Mouse (Mus musculus) thymus, adult 2 months (tissue): ENCODE measurements around the gene Slc15a4. TPM values are rescaled to one million over a fixed set of nuclear protein-coding genes. Genes with fewer than 3 reads are reported as not detected.

Experiments
- DNase-seq: peaks from one replicate; pipeline ENCODE4 v3.0.0; 2021
- H3K27ac ChIP-seq: fragments of 200-500 bp; 2 replicates; pipeline ENCODE4 v1.5.1; 2012; ENCODE audit warnings: low read length, control low read depth; ENCODE audit not compliant: control insufficient read depth, insufficient read depth
- H3K27me3 ChIP-seq: fragments of 200-500 bp; 2 replicates; pipeline ENCODE4 v1.6.1; 2012; ENCODE audit warnings: mild to moderate bottlenecking, low read length, moderate library complexity, mixed read lengths; ENCODE audit not compliant: control insufficient read depth, insufficient read depth
- H3K36me3 ChIP-seq: fragments of 200-500 bp; 2 replicates; pipeline ENCODE4 v1.6.1; 2012; ENCODE audit warnings: mild to moderate bottlenecking, low read length, moderate library complexity; ENCODE audit not compliant: control insufficient read depth, insufficient read depth
- H3K4me1 ChIP-seq: fragments of 200-500 bp; replicated peaks from 2 replicates; pipeline ENCODE4 v1.6.1; 2012; ENCODE audit warnings: low read length; ENCODE audit not compliant: control insufficient read depth, insufficient read depth
- H3K4me3 ChIP-seq: fragments of 200-500 bp; 2 replicates; pipeline ENCODE4 v1.5.1; 2012; ENCODE audit warnings: mild to moderate bottlenecking, low read length, control low read depth, moderate library complexity; ENCODE audit not compliant: control insufficient read depth, insufficient read depth
- CTCF ChIP-seq: fragments of 200-500 bp; IDR thresholded peaks from 2 replicates; pipeline ENCODE4 v1.5.1; 2012; ENCODE audit warnings: mild to moderate bottlenecking, control low read depth, low read length, moderate library complexity, borderline replicate concordance; ENCODE audit not compliant: control insufficient read depth, poor library complexity, insufficient read depth; ENCODE audit errors: extremely low read depth
- POLR2A ChIP-seq: fragments of 200-500 bp; IDR thresholded peaks from 2 replicates; pipeline ENCODE4 v1.6.1; 2012; ENCODE audit warnings: mild to moderate bottlenecking, low read length, control low read depth, moderate library complexity; ENCODE audit not compliant: control insufficient read depth, poor library complexity, insufficient read depth; ENCODE audit errors: extremely low read depth
- WGBS: fragments of 180-500 bp; shearing (Covaris S2); methylation state at CpG from one replicate; pipeline ENCODE4 v1.1.7; 2018; 5-methylcytosine and 5-hydroxymethylcytosine counted together
- polyA plus RNA-seq: library from polyadenylated mRNA; depleted of rRNA; stranded (reverse); fragments of >200 nt; gene quantifications from 2 replicates; pipeline ENCODE4 v1.2.3, GENCODE M21; 2012

The Slc15a4 gene
- polyA plus RNA-seq, 1 experiment, result 45.4 TPM

DNA sequence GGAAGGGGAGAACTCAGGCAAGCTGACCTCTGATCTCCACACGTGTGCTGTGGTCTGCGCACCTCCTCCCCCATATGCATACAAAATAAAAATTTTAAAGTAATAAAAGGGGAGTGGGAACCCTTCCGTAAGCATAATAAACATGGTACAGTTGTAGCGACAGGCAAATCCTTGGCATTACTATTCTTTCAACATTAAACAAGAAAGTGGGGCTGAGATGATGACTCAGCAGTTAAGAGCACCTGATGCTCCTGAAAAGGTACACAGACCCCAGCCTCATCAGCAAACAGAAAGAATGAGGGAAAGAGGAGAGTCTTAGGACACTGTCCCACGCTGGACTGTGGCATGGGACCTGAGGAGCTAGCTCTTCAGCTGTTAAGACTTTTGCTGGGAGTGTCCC is 29.7 kb downstream of the Slc15a4 start:
- Histone ChIP-seq H3K36me3 (peaks cover 60% of the 10 kb centered on the region), H3K4me1 (no peaks in the 10 kb centered on the region), H3K4me3 (no peak overlapping the region), H3K27me3 (no peaks in the 10 kb centered on the region), H3K27ac (no peak overlapping the region)
- WGBS, result 95% methylated on average over 5 of the region's 5 CpGs
- DNase-seq, result no peak
- TF ChIP-seq POLR2A (no peak), CTCF (no peak)

DNA sequence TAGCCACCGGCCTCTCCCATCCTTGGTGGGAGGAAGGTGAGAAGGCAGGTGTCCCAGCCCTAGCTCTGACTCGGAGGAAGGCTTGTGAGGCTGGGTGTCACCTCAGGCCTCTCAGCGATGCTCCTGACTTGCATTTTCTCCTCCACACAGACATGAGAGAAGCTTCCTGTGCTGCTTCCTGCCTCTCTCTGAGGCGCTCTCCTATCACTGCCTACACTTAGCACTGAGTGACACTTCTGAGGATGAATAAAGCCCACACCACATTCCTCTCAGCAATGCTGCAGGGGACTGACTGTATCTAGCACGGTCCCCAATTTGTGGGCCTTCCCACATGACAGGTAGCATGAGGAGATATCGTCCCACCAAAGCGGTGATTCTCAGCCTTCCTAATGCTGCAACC is 35.8 kb downstream of the Slc15a4 start:
- Histone ChIP-seq H3K4me1 (no peaks in the 10 kb centered on the region), H3K4me3 (no peak overlapping the region), H3K27ac (no peak overlapping the region), H3K27me3 (no peaks in the 10 kb centered on the region), H3K36me3 (peaks cover 64% of the 10 kb centered on the region)
- no peak for DNase-seq
- TF ChIP-seq POLR2A (no peak), CTCF (no peak)
- 36% methylated on average over 7 of the region's 7 CpGs for WGBS

DNA sequence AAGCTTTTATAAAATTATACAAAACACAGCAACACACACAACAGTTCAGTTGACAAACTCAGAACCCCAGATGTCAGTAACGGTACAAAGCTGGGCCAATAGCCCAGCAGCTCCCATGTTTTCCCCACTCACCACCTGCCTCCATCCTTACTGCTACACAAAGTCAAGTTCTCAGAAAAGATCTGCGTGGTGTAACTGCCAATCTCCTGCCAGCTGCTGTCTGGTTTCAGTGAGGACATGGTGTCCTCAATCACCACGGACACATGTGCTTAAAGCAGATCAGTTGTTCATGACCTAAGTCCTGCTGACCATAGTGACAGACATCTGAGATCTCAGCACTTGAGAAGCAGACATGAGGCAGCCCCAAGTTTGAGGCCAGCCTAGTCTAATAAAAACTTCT is 37.0 kb downstream of the Slc15a4 start:
- Histone ChIP-seq H3K36me3 (peaks cover 55% of the 10 kb centered on the region), H3K4me1 (no peaks in the 10 kb centered on the region), H3K27me3 (no peaks in the 10 kb centered on the region), H3K27ac (no peak overlapping the region), H3K4me3 (no peak overlapping the region)
- 33% methylated on average over 3 of the region's 3 CpGs for WGBS
- DNase-seq, result no peak
- TF ChIP-seq CTCF (no peak), POLR2A (no peak)

DNA sequence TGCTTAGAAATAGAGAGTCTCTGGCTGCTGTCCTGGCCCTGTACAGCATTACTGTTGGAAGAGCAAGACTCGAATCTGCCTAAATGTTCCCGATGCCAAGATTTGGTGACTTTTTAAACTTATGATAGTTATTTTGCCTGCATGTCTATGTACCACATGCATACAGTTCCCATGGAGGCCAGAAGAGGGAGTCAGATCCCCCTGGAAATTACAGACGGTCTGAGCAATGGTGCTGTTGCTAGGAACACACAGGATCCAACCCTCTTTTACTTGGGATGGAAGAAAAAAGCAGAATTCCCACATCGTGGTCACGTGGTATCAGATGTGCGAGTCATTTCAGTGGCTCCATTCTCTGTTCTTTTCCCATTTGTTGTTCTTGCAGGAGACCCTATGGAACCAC is 39.8 kb downstream of the Slc15a4 start:
- Histone ChIP-seq H3K4me3 (no peak overlapping the region), H3K27me3 (no peaks in the 10 kb centered on the region), H3K27ac (no peak overlapping the region), H3K36me3 (peaks cover 29% of the 10 kb centered on the region), H3K4me1 (no peaks in the 10 kb centered on the region)
- DNase-seq, result no peak
- TF ChIP-seq CTCF (no peak), POLR2A (no peak)
- WGBS, result 87% methylated on average over 6 of the region's 6 CpGs

DNA sequence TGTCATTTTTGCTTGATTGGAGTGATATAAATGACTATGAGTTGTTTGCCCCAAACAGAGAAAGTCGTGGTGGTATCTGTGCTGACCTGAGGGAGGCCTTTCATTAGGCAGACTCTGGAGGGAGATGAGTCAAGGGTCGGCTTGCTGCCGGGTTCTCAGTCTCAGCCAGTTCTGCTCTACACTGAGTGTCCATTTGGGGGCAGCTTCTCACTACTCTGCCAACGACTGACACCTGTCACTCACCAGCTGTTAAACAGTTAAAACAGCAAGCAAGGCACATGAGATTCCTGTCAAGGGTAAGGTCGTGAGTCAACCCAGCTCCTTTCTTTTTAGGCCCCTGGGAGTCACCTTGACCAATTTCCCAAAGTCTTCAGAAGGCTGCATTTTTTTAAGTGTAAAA is 40.3 kb downstream of the Slc15a4 start:
- H3K36me3 ChIP-seq, result peaks cover 25% of the 10 kb centered on the region
- H3K27me3 ChIP-seq, result no peaks in the 10 kb centered on the region
- H3K4me3 ChIP-seq, result no peak overlapping the region
- H3K4me1 ChIP-seq, result no peaks in the 10 kb centered on the region
- no peak overlapping the region for H3K27ac ChIP-seq
- WGBS, result 77% methylated on average over 5 of the region's 5 CpGs
- TF ChIP-seq POLR2A, result no peak
- TF ChIP-seq CTCF, result no peak
- DNase-seq, result no peak

DNA sequence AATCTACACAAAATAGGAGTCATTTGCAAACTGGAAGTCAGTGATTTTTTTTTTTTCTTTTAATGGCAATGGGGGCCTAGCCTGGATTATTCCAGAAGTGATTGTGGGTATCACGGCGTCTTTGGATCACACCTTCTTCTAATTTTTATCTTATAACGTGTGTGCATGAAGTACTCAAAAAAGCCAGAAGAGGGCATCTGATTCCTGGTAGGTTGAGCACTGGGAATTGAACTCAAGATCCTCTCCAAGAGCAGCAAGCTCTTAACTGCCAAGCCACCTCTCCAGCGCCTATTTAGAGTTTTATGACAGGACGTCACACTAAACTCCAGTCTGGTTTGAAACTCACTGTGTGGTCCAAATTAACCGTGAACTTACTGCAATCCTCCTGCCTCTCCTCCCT is 44.8 kb downstream of the Slc15a4 start:
- Histone ChIP-seq H3K36me3 (no peaks in the 10 kb centered on the region), H3K27ac (no peak overlapping the region), H3K27me3 (no peaks in the 10 kb centered on the region), H3K4me1 (no peaks in the 10 kb centered on the region), H3K4me3 (no peak overlapping the region)
- WGBS, result 51% methylated on average over 6 of the region's 6 CpGs
- no peak for DNase-seq
- TF ChIP-seq POLR2A, result no peak
- TF ChIP-seq CTCF, result no peak

DNA sequence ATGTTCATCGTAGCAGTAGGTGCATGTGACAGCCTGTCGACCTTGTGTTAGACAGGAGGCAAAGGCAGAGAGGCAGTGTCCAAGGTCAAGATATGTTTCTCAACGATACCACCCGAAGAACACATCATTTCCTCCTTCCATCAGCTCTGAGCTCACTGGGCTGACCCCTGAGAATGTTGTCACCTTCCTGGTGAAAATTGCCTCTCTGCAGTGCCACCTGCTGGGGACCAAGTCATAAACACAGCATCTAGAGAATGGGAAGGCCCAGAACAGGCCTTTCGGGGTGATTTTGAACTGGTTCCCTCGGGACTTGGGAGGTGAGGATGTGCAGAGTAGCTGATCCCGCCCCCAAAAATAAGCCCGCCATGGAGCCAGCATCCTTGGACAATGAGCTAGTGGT is 49.0 kb downstream of the Slc15a4 start:
- TF ChIP-seq POLR2A (no peak), CTCF (no peak)
- no peak for DNase-seq
- Histone ChIP-seq H3K36me3 (no peaks in the 10 kb centered on the region), H3K27me3 (no peaks in the 10 kb centered on the region), H3K4me3 (no peak overlapping the region), H3K27ac (no peak overlapping the region), H3K4me1 (no peaks in the 10 kb centered on the region)
- WGBS, result 85% methylated on average over 8 of the region's 8 CpGs
